Mouse (Mus musculus) small intestine, adult 2 months (tissue): ENCODE measurements around the gene Wdr1. TPM values are rescaled to one million over a fixed set of nuclear protein-coding genes. Genes with fewer than 3 reads are reported as not detected.

Experiments
- H3K27ac ChIP-seq: fragments of 200-500 bp; 2 replicates; pipeline ENCODE4 v1.5.1; 2012; ENCODE audit warnings: low read depth, low read length, control low read depth, inconsistent platforms; ENCODE audit not compliant: insufficient read depth
- H3K27me3 ChIP-seq: fragments of 200-500 bp; 2 replicates; pipeline ENCODE4 v1.6.1; 2012; ENCODE audit warnings: mild to moderate bottlenecking, moderate library complexity, low read length, inconsistent platforms; ENCODE audit not compliant: control insufficient read depth, insufficient read depth
- H3K36me3 ChIP-seq: fragments of 200-500 bp; 2 replicates; pipeline ENCODE4 v1.6.1; 2012; ENCODE audit warnings: mild to moderate bottlenecking, low read length, control low read depth, inconsistent platforms; ENCODE audit not compliant: control insufficient read depth, insufficient read depth
- H3K4me1 ChIP-seq: fragments of 200-500 bp; 2 replicates; pipeline ENCODE4 v1.6.1; 2012; ENCODE audit warnings: low read length, inconsistent platforms, mixed read lengths; ENCODE audit not compliant: control insufficient read depth, insufficient read depth, insufficient read length
- H3K4me3 ChIP-seq: fragments of 200-500 bp; 2 replicates; pipeline ENCODE4 v1.5.1; 2012; ENCODE audit warnings: low read depth, mild to moderate bottlenecking, control low read depth, inconsistent platforms, low read length, moderate library complexity
- CTCF ChIP-seq: fragments of 200-500 bp; IDR thresholded peaks from 2 replicates; pipeline ENCODE4 v1.5.1; 2012; ENCODE audit warnings: low read depth, mild to moderate bottlenecking, control low read depth, inconsistent platforms, low read length, moderate library complexity, mixed read lengths; ENCODE audit not compliant: insufficient replicate concordance, insufficient read length; ENCODE audit errors: extremely low read depth
- POLR2A ChIP-seq: fragments of 200-500 bp; IDR thresholded peaks from 2 replicates; pipeline ENCODE4 v1.6.1; 2012; ENCODE audit warnings: low read depth, mild to moderate bottlenecking, control low read depth, inconsistent platforms, low read length, moderate library complexity
- WGBS: fragments of 180-500 bp; shearing (Covaris S2); methylation state at CpG from one replicate; pipeline ENCODE4 v1.1.7; 2018; 5-methylcytosine and 5-hydroxymethylcytosine counted together
- polyA plus RNA-seq: library from polyadenylated mRNA; depleted of rRNA; stranded (reverse); fragments of >200 nt; gene quantifications from 2 replicates; pipeline ENCODE4 v1.2.3, GENCODE M21; 2012

The Wdr1 gene
- polyA plus RNA-seq, 1 experiment: 223 TPM

- H3K36me3 ChIP-seq: peaks cover 96% of the 10 kb centered on the region
- H3K4me3 ChIP-seq: no peak overlapping the region
- no peak overlapping the region for H3K27ac ChIP-seq
- H3K4me1 ChIP-seq: peaks cover 10% of the 10 kb centered on the region
- no peaks in the 10 kb centered on the region for H3K27me3 ChIP-seq
- WGBS: 50% methylated on average over 6 of the region's 6 CpGs
- TF ChIP-seq CTCF (no peak), POLR2A (no peak)
These were observed 15.6 kb downstream of the Wdr1 start for GRCm38 (mm10) chr5:38547375-38547774.

DNA sequence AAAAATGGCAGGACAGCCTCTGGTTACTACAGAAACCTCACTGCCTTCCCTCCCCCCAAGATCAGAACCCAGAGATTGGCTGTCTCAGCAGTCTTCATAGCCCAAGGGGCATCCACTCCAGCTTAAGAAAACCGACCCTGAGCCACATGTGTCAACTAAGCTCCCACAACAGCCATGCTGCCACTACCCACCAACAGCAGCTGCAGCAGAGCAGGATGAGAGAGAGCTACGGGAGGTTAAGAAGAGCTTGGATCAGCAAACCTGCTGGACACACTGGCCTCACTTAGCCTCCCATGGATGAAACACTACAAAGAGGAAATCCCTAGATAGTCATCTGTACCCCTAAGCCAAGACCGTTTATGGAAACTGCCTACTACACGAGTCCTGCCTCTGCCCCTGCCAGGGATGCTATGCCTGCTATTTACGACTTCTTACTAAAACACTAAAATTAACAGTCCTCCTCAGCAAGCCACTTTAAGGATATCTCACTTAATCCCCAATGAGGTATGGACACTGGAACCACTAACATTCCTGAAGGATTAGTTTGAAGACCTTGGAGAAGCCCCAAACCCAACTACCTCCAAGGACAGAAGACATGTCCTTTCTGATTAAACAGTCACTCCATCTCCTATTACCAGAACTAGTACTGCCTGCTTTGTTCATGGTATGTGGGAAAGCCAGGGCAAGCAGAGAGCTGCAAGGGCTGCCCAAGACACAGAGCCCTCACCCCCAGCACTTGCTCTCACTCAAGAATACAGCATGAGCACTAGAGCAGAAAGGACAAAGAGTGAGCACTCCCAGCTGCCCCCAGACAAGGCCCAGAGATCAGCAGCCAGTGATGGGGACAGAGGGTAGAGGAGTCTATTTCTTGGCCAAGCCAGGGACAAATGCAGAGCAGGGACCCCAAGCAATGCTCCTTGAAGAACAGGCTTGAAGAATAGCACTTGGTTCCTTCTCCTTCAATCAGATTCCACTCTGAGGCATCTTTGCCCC, 18.3 kb downstream of the Wdr1 start:
- WGBS: 72% methylated on average over 5 of the region's 5 CpGs
- Histone ChIP-seq H3K27ac (no peak overlapping the region), H3K36me3 (peaks cover 98% of the 10 kb centered on the region), H3K27me3 (no peaks in the 10 kb centered on the region), H3K4me3 (no peak overlapping the region), H3K4me1 (no peaks in the 10 kb centered on the region; the same call in 1 of the 2 replicates)
- TF ChIP-seq CTCF (no peak), POLR2A (no peak)

DNA sequence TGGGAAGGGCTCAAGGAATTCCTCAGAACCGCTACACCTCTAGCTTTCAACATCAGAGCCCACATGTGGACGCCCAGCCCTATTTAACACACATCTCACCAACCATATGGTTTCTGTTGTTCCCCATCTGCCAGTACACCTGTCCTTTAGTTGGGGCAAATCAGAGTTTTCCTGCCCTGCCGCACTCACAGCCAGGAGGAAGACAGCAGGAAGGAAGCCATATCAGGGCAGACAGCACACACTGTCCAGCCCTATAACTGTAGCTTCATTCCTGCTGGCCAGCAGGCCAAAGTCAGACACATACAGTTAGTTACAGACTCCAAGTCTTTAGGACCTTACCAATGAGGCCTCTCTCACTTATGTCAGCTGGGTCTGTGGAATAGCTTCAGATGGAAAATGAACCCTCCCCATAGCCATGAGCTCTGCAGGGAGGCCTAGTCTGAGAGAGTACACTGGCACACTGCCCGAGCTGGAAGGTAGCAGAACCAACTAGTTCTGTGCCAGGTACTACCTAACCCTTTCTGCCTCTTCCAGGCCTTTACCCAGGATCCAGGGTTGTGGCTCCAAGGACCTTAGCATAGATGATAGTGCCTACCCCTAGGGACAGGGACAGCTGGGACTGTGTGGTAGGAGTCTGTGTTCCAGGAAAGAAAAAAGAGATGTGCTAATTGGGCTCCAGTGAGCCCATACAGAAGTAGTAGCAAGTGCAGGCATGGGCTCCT, 19.4 kb downstream of the Wdr1 start:
- peaks cover 98% of the 10 kb centered on the region for H3K36me3 ChIP-seq
- H3K4me1 ChIP-seq: no peaks in the 10 kb centered on the region; the same call in 1 of the 2 replicates
- WGBS: 82% methylated on average over 4 of the region's 4 CpGs
- H3K27me3 ChIP-seq: no peaks in the 10 kb centered on the region
- no peak for TF ChIP-seq POLR2A
- no peak for TF ChIP-seq CTCF
- H3K4me3 ChIP-seq: no peak overlapping the region
- H3K27ac ChIP-seq: no peak overlapping the region

DNA sequence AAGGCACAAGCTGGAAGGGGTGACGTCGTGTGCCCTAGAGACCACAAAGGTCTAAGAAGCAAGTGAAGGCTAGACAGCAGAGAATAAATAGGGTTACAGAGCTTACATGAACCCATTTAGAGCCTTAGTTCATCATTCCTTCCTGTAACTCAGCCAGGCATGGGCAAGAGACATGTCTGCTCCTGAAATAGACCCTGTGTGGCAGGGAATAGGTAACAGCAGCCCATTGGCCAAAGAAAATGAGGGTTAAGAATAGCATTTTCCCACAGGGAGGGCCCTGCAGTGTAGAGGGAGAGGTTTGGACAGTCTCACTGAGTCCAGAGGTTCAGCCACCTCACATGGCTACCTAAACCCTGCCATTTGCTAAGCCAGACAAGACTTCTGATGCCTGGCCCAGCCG, 21.3 kb downstream of the Wdr1 start:
- no peak for TF ChIP-seq POLR2A
- no peak for TF ChIP-seq CTCF
- Histone ChIP-seq H3K4me1 (no peaks in the 10 kb centered on the region), H3K4me3 (no peak overlapping the region), H3K36me3 (peaks cover 98% of the 10 kb centered on the region), H3K27me3 (no peaks in the 10 kb centered on the region), H3K27ac (no peak overlapping the region)
- WGBS: 87% methylated on average over 3 of the region's 3 CpGs

DNA sequence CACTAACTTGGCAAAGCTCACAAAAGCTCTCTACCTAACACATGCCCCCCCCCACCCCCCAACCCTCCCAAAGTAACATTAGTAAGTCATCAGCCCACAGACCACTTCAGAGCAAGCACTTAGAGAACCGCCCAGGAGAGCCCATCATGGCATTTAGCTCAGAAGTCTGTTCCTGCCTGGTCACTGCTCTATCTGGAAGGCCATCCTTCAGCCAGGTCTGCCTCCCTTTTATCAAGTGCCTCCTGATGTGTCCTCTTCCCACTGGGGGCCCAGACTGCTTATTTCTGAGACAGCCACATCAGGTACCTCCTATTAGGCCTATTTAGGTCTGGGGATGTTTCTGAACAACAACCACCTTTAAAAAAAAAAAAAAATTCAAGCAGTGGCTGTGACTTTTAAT, 22.1 kb downstream of the Wdr1 start:
- TF ChIP-seq CTCF: no peak
- TF ChIP-seq POLR2A: no peak
- WGBS: 92% methylated on average over 1 of the region's 1 CpGs

GRCm38 (mm10) chr5:38538508-38538907, 24.5 kb downstream of the Wdr1 start:
- 88% methylated on average over 8 of the region's 8 CpGs for WGBS
- H3K36me3 ChIP-seq: peaks cover 96% of the 10 kb centered on the region
- H3K4me1 ChIP-seq: no peaks in the 10 kb centered on the region
- TF ChIP-seq CTCF (no peak), POLR2A (no peak)
- no peaks in the 10 kb centered on the region for H3K27me3 ChIP-seq
- no peak overlapping the region for H3K4me3 ChIP-seq
- H3K27ac ChIP-seq: no peak overlapping the region

More for the DNA sequence above, 22.1 kb downstream of the Wdr1 start:
- Histone ChIP-seq H3K27me3 (no peaks in the 10 kb centered on the region), H3K4me1 (no peaks in the 10 kb centered on the region), H3K36me3 (peaks cover 98% of the 10 kb centered on the region), H3K27ac (no peak overlapping the region), H3K4me3 (no peak overlapping the region)

DNA sequence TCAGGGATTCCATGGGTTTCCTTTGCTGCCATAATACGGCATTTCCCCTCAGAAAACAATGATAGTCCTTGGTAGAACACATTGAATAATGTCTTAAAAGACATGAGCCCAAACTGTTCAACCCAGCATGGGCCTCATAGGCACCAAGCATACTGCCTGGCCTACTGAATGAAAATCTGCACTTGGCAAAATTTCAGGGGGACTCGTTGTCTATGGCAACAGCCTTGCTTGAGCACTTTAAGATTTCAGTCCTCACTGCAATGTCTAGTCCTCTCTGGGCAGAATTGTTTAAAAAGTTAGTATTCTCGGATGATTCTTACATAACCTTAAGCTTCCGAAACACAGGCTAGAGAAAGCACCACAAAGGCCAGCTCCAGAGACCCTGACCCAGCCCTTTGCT, 25.2 kb downstream of the Wdr1 start:
- TF ChIP-seq CTCF: no peak
- no peaks in the 10 kb centered on the region for H3K4me1 ChIP-seq
- H3K36me3 ChIP-seq: peaks cover 94% of the 10 kb centered on the region
- no peak overlapping the region for H3K27ac ChIP-seq
- WGBS: 86% methylated on average over 4 of the region's 4 CpGs
- no peak overlapping the region for H3K4me3 ChIP-seq
- no peaks in the 10 kb centered on the region for H3K27me3 ChIP-seq
